Mouse (Mus musculus): Measurements from ENCODE around the gene Ifi205. TPM values are rescaled to one million over a fixed set of nuclear protein-coding genes. Genes with fewer than 3 reads are reported as not detected.
"Not testable (repeated sequence)": the region's sequence is repeated elsewhere in the genome, so short reads cannot be mapped to it uniquely, and the experiment has no call there.

Gene Ifi205
- 0.12 TPM in 1 of 2 replicates, not detected in the other for polyA plus RNA-seq (2015; fragmentation: Nextera tagmentation; extraction: Ambion mirVana)

GRCm38 (mm10) chr1:174031698-174032097, at the start of gene Ifi205:
Gene Ifi205, minus strand, starts transcription at chr1:174031810.
- H3K9me3 ChIP-seq, result no peaks in the 10 kb centered on the region
- no peak for ATAC-seq (ENCODE audit: low FRiP score)
- H3K27me3 ChIP-seq, result no peaks in the 10 kb centered on the region
- 70% methylated on average over 1 of the region's 1 CpGs for WGBS
- no peaks in the 10 kb centered on the region for H3K4me1 ChIP-seq (replicated peaks)
- H3K4me2 ChIP-seq, result no peak within 1 kb of the TSS
- no peaks in the 10 kb centered on the region for H3K36me3 ChIP-seq
- H3K27ac ChIP-seq, result no peak within 1 kb of the TSS
- no peak within 1 kb of the TSS for H3K4me3 ChIP-seq
- no peak within 1 kb of the TSS for H3K9ac ChIP-seq

DNA sequence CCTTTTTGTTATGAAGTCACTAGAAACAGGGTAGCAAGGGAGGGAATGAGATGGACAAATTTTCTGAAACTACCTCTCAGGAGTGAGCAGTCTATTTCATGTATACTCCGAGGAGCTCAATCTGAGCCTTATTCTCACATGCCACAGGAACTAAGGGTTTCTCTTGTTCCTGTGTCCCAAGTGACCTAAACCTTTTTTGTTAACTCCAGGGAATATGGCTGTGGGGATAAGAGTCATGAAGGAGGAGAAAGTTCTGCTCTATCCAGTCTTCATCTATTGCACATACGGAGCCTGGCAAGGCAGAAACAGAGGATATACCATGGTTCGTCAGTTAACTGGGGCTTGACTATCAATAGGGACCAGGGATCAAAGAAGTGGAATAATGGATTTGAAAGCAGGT, 34.7 kb upstream of the Ifi205 start, which contains the start of gene Olfr430:
Gene Olfr430 (plus strand): TSS at position 301 of the 400 bp plus-strand sequence.
- WGBS, result 92% methylated on average over 3 of the region's 3 CpGs
- H3K36me3 ChIP-seq, result no peaks in the 10 kb centered on the region
- no peak within 1 kb of the TSS for H3K4me3 ChIP-seq
- ATAC-seq (ENCODE audit: low FRiP score), result no peak
- H3K27me3 ChIP-seq, result no peaks in the 10 kb centered on the region
- H3K4me1 ChIP-seq (replicated peaks), result no peaks in the 10 kb centered on the region
- H3K27ac ChIP-seq, result no peak within 1 kb of the TSS
- H3K4me2 ChIP-seq, result no peak within 1 kb of the TSS
- no peaks in the 10 kb centered on the region for H3K9me3 ChIP-seq
- H3K9ac ChIP-seq, result no peak within 1 kb of the TSS

DNA sequence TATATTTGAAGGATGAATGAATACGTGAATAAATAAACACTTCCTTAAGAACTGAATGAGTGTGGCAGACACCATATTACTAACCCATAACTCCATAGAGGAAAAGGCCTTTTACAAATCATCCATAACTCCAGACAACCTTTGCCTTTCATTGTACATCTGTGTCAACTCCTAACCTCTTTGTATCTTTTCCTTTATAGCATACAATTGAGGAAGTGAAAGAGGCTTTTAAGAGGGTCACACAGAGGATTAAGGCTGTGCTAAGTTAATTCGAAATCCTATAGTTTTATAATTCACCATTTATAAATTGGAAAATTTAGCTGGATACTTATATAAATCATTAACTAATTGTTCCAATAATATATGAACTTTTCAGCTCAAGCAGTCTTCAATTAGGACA, 23.6 kb upstream of the Ifi205 start:
- Histone ChIP-seq H3K4me2 (no peak overlapping the region), H3K27ac (no peak overlapping the region), H3K36me3 (no peaks in the 10 kb centered on the region), H3K27me3 (no peaks in the 10 kb centered on the region), H3K4me3 (no peak overlapping the region), H3K9me3 (no peaks in the 10 kb centered on the region), H3K4me1 (replicated peaks) (no peaks in the 10 kb centered on the region), H3K9ac (no peak overlapping the region)
- no peak for ATAC-seq (ENCODE audit: low FRiP score)
- WGBS, result 83% methylated on average over 2 of the region's 2 CpGs

DNA sequence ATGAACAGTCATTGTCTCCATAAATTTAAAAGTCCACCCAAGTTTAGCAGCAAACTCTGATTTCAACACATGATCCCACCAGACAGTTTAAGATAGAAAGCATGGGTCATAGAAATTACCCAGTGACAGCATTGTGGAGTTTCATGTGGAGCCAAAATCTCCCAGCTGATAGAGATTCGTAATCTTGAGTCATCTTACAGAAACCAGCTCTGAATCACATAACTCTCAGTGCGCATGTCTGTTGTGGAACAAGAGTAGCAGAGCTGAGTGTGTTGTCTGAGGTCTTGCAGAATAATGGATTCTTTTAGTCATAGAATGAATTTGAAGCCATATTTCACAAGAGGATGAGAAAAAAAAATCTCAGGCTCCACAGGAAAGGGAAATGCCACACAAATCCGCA, 21.4 kb upstream of the Ifi205 start:
- no peak overlapping the region for H3K4me3 ChIP-seq
- no peak for ATAC-seq (ENCODE audit: low FRiP score)
- 91% methylated on average over 3 of the region's 3 CpGs for WGBS

DNA sequence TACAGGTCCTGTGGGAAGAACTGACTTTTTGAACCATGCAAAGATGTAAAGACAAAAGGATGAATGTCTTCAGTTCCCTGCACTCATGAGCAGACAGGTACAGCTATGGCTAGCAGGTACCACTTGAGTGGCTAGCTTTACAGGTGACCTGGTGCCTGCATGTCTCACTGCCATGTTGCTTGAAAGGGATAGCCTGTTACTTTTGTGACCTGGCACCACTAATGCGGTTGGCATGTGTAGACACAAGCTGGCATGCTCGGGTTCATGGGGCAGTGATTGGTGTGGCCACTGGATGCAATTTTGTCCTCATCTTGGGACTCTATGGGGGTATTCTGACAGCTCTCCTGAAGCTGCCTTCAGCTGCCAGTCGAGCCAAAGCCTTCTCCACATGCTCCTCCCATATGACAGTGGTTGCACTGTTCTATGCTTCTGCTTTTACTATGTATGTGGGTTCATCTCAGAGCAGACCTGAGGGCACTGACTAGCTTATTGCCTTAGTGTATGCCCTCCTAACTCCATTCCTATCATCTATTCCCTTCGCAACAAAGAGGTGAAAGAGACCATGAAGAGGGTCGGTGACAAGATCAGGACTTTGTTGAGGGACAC, 20.4 kb upstream of the Ifi205 start:
- Histone ChIP-seq H3K4me1 (replicated peaks) (no peaks in the 10 kb centered on the region), H3K9me3 (no peaks in the 10 kb centered on the region), H3K9ac (no peak overlapping the region), H3K27me3 (no peaks in the 10 kb centered on the region), H3K27ac (no peak overlapping the region), H3K4me2 (no peak overlapping the region), H3K36me3 (no peaks in the 10 kb centered on the region), H3K4me3 (no peak overlapping the region)
- no peak for ATAC-seq (ENCODE audit: low FRiP score)
- 87% methylated on average over 5 of the region's 5 CpGs for WGBS

More for the DNA sequence above, 21.4 kb upstream of the Ifi205 start:
- Histone ChIP-seq H3K9me3 (no peaks in the 10 kb centered on the region), H3K4me1 (replicated peaks) (no peaks in the 10 kb centered on the region), H3K9ac (no peak overlapping the region), H3K27ac (no peak overlapping the region), H3K4me2 (no peak overlapping the region), H3K36me3 (no peaks in the 10 kb centered on the region), H3K27me3 (no peaks in the 10 kb centered on the region)

- H3K4me2 ChIP-seq, result no peak overlapping the region
- H3K4me3 ChIP-seq, result no peak overlapping the region
- H3K27ac ChIP-seq, result no peak overlapping the region
- H3K27me3 ChIP-seq, result no peaks in the 10 kb centered on the region
- 89% methylated on average over 4 of the region's 4 CpGs for WGBS
- H3K4me1 ChIP-seq (replicated peaks), result no peaks in the 10 kb centered on the region
- H3K9me3 ChIP-seq, result no peaks in the 10 kb centered on the region
- no peak overlapping the region for H3K9ac ChIP-seq
- no peaks in the 10 kb centered on the region for H3K36me3 ChIP-seq
- no peak for ATAC-seq (ENCODE audit: low FRiP score)
Measured at GRCm38 (mm10) chr1:174051515-174051914, 19.9 kb upstream of the Ifi205 start.

DNA sequence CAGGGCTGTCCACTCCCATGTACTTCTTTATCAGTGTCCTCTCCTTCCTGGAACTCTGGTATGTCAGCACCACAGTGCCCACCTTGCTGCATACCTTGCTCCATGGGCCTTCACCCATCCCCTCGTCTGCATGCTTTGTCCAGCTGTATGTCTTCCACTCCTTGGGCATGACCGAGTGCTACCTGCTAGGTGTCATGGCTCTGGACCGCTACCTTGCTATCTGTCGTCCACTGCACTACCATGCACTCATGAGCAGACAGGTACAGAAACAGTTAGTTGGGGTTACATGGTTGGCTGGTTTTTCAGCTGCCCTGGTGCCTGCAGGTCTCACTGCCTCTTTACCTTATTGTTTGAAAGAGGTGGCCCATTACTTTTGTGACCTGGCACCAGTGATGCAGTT, 18.9 kb upstream of the Ifi205 start:
- 91% methylated on average over 4 of the region's 4 CpGs for WGBS
- H3K9me3 ChIP-seq, result no peaks in the 10 kb centered on the region
- ATAC-seq (ENCODE audit: low FRiP score), result no peak
- no peaks in the 10 kb centered on the region for H3K27me3 ChIP-seq
- no peaks in the 10 kb centered on the region for H3K4me1 ChIP-seq (replicated peaks)
- H3K36me3 ChIP-seq, result no peaks in the 10 kb centered on the region
- no peak overlapping the region for H3K4me2 ChIP-seq
- H3K9ac ChIP-seq, result no peak overlapping the region
- H3K4me3 ChIP-seq, result no peak overlapping the region
- no peak overlapping the region for H3K27ac ChIP-seq

DNA sequence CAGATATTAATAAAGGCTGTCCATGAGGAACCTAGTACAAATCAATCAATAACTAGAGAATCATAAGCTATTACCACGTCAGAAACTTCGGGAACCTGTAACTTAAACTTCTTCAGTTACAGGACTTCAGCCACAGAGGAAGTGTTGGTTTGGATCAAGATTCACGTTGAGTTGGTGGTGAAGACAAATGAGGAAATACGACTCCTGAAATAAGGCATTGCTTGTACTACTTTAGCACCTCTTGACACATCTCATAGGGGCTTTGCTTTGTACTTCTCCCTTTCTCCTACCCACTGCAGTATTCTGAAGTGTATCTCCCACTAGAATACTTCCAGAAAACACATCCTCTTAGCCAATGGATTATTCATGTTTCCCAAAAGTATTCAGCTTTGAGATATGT, 17.7 kb upstream of the Ifi205 start:
- not testable (repeated sequence) for H3K9me3 ChIP-seq; H3K27me3 ChIP-seq; H3K9ac ChIP-seq; H3K4me1 ChIP-seq (replicated peaks); ATAC-seq (ENCODE audit: low FRiP score); H3K4me3 ChIP-seq; H3K36me3 ChIP-seq; H3K27ac ChIP-seq; H3K4me2 ChIP-seq
- WGBS, result 78% methylated on average over 4 of the region's 4 CpGs

GRCm38 (mm10) chr1:174048893-174049292, 17.3 kb upstream of the Ifi205 start, which contains the start of gene Olfr432:
Gene Olfr432, plus strand, starts transcription at chr1:174049205.
- WGBS, result 75% methylated on average over 2 of the region's 2 CpGs

GRCm38 (mm10) chr1:174048227-174048626, 16.6 kb upstream of the Ifi205 start:
- not testable (repeated sequence) for H3K4me1 ChIP-seq (replicated peaks); ATAC-seq (ENCODE audit: low FRiP score); H3K9ac ChIP-seq; H3K9me3 ChIP-seq; H3K27ac ChIP-seq; H3K36me3 ChIP-seq; H3K27me3 ChIP-seq; H3K4me2 ChIP-seq; H3K4me3 ChIP-seq
- 90% methylated on average over 6 of the region's 6 CpGs for WGBS

More at GRCm38 (mm10) chr1:174048893-174049292, 17.3 kb upstream of the Ifi205 start, which contains the start of gene Olfr432:
- no peaks in the 10 kb centered on the region for H3K4me1 ChIP-seq (replicated peaks)
- no peaks in the 10 kb centered on the region for H3K36me3 ChIP-seq
- no peak within 1 kb of the TSS for H3K4me2 ChIP-seq
- H3K27me3 ChIP-seq, result no peaks in the 10 kb centered on the region
- no peak for ATAC-seq (ENCODE audit: low FRiP score)
- no peak within 1 kb of the TSS for H3K9ac ChIP-seq
- no peaks in the 10 kb centered on the region for H3K9me3 ChIP-seq
- H3K27ac ChIP-seq, result no peak within 1 kb of the TSS
- no peak within 1 kb of the TSS for H3K4me3 ChIP-seq

- no peak overlapping the region for H3K4me3 ChIP-seq
- ATAC-seq (ENCODE audit: low FRiP score), result no peak
- no peak overlapping the region for H3K27ac ChIP-seq
- no peaks in the 10 kb centered on the region for H3K27me3 ChIP-seq
- no peak overlapping the region for H3K9ac ChIP-seq
- no peaks in the 10 kb centered on the region for H3K9me3 ChIP-seq
- 86% methylated on average over 2 of the region's 2 CpGs for WGBS
- H3K36me3 ChIP-seq, result no peaks in the 10 kb centered on the region
- H3K4me2 ChIP-seq, result no peak overlapping the region
- H3K4me1 ChIP-seq (replicated peaks), result no peaks in the 10 kb centered on the region
Measured at GRCm38 (mm10) chr1:174044431-174044830, 12.8 kb upstream of the Ifi205 start.

- H3K4me3 ChIP-seq; H3K4me2 ChIP-seq; H3K9me3 ChIP-seq; H3K4me1 ChIP-seq (replicated peaks); ATAC-seq (ENCODE audit: low FRiP score); H3K27me3 ChIP-seq; H3K27ac ChIP-seq; H3K9ac ChIP-seq; H3K36me3 ChIP-seq: not testable (repeated sequence)
- 91% methylated on average over 12 of the region's 12 CpGs for WGBS
Measured at GRCm38 (mm10) chr1:174042091-174042884, 10.7 kb upstream of the Ifi205 start.

Measured in hindbrain, embryonic 13.5 days (tissue).